9 mouse cellular contexts compared by ENCODE assay signal in the genomic region with DNA sequence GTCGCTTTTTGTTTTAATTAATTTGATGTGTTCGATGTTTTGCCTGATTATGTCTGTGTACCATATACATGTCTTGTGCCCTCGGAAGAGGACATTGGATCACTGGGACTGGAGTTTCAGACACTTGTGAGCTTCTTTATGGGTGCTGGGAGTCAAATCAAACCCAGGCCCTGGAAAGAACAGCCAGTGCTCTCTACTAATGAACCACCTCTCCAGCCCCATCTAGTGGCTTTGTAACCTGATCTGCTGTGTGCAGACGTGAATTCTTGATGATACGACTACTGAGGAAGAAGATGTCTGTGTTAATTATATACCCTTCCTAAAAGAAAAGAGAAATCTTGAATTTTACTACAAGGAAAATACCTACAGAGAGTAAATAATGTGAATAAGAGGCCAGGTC. TPM values are rescaled to one million over a fixed set of nuclear protein-coding genes. Genes with fewer than 3 reads are reported as not detected.
DNase-seq lines count a peak whose midpoint lies in the region; ATAC-seq and TF ChIP-seq lines count a peak whose summit lies in the region.
"Had no signal": no experiment of that assay in that cellular context is flagged by ENCODE, and none has a peak within 500 bp of the region (broad histone marks: within the 10 kb centered on the region; RNA-seq: fewer than 3 reads in every experiment).

No protein-coding gene starts in this region.

- no peaks in the 10 kb centered on the region for H3K9me3 ChIP-seq in kidney, embryonic 14.5 days (ENCODE audit: control insufficient read depth, low read length)
- no peaks in the 10 kb centered on the region for H3K9me3 ChIP-seq in MEL (replicated peaks; ENCODE audit: insufficient read depth, low read length)
- H3K9me3 ChIP-seq: embryonic facial prominence, embryonic 12.5 days; neural tube, embryonic 13.5 days had no signal

- TF ChIP-seq RAD21 in MEL (IDR thresholded peaks at IDR 0.05; ENCODE audit: low read depth, low read length), result 0 out of 2 replicates have a peak, but pooled peaks have one; percentile 1

- H3K9ac ChIP-seq in kidney, embryonic 14.5 days (ENCODE audit: low read depth, low read length), result no peak overlapping the region
- H3K9ac ChIP-seq in MEL (ENCODE audit: control insufficient read depth, low read depth, low read length, poor library complexity, severe bottlenecking), result no peak overlapping the region
- H3K9ac ChIP-seq: embryonic facial prominence, embryonic 12.5 days; neural tube, embryonic 13.5 days had no signal

- H3K4me1 ChIP-seq in kidney, adult 2 months (ENCODE audit: control insufficient read depth, insufficient read depth, low read length), result peaks cover 12% of the 10 kb centered on the region
- no peaks in the 10 kb centered on the region for H3K4me1 ChIP-seq in kidney, embryonic 14.5 days (ENCODE audit: control insufficient read depth, insufficient read depth, low read length)
- peaks cover 2 to 13% of the 10 kb centered on the region in 2 experiments; a peak in 3 of 4 replicates for H3K4me1 ChIP-seq in MEL (ENCODE audit: control insufficient read depth in 1 of 2, insufficient read depth in 2 of 2, low read length in 2 of 2)
- H3K4me1 ChIP-seq: embryonic facial prominence, embryonic 12.5 days had no signal

- 55% methylated on average over 5 of the region's 5 CpGs for WGBS in kidney, adult 2 months
- WGBS in kidney, embryonic 14.5 days, result 79% methylated on average over 5 of the region's 5 CpGs

- no peak for TF ChIP-seq POLR2A in kidney, adult 2 months (IDR thresholded peaks at IDR 0.05; ENCODE audit: low read depth, low read length)
- TF ChIP-seq POLR2A in MEL (IDR thresholded peaks at IDR 0.05; ENCODE audit: control insufficient read depth in 1 of 2, insufficient read depth in 1 of 2, low read depth in 1 of 2, low read length in 2 of 2, poor library complexity in 1 of 2), result no peak

- peaks cover 50% of the 10 kb centered on the region for H3K79me2 ChIP-seq in MEL (ENCODE audit: control insufficient read depth, insufficient read depth, low read length, poor library complexity)

- peak; percentile 55 for DNase-seq in kidney, adult 2 months
- peak; percentile 49 for DNase-seq in MEL (ENCODE audit: low read depth, low spot score)
- peak; percentile 56 for DNase-seq in lung, postnatal 10 days
- DNase-seq in right cerebral cortex, postnatal 25 days, result no peak
- no peak for DNase-seq in layer of hippocampus, adult 8-10 months (ENCODE audit: low spot score in 2 of 2)

- TF ChIP-seq CTCF in kidney, adult 2 months (conservative IDR thresholded peaks at IDR 0.05; ENCODE audit: insufficient read depth, insufficient read length, low read depth, low read length), result peak; percentile 44
- TF ChIP-seq CTCF in MEL (IDR thresholded peaks at IDR 0.05 in 2 of 3, conservative IDR thresholded peaks at IDR 0.05 in 1 of 3; ENCODE audit: control insufficient read depth in 1 of 3, insufficient read depth in 1 of 3, low read depth in 2 of 3, low read length in 3 of 3, poor library complexity in 1 of 3, severe bottlenecking in 1 of 3), result peak in 2 of 3 experiments; percentile 26 to 54; a peak in 3 of 6 replicates

- no peak for ATAC-seq in kidney, embryonic 14.5 days (ENCODE audit: low FRiP score, low TSS enrichment)
- ATAC-seq in CD4-positive, CD25-positive, alpha-beta regulatory T cell, adult 4 months, result peak; percentile 50

- no peaks in the 10 kb centered on the region for H3K27me3 ChIP-seq in kidney, adult 2 months (replicated peaks; ENCODE audit: control insufficient read depth, insufficient read depth, low read length)
- H3K27me3 ChIP-seq in kidney, embryonic 14.5 days (ENCODE audit: control insufficient read depth, insufficient read depth, low read length), result no peaks in the 10 kb centered on the region
- no peaks in the 10 kb centered on the region for H3K27me3 ChIP-seq in MEL (ENCODE audit: control insufficient read depth in 1 of 2, insufficient read depth in 2 of 2, low read length in 2 of 2)
- H3K27me3 ChIP-seq: embryonic facial prominence, embryonic 12.5 days; neural tube, embryonic 13.5 days had no signal

- H3K4me2 ChIP-seq in kidney, embryonic 14.5 days (replicated peaks; ENCODE audit: low read depth, low read length), result no peak overlapping the region
- H3K4me2 ChIP-seq: embryonic facial prominence, embryonic 12.5 days; neural tube, embryonic 13.5 days had no signal

- H3K36me3 ChIP-seq in kidney, adult 2 months (ENCODE audit: control insufficient read depth, insufficient read depth, low read length), result no peaks in the 10 kb centered on the region
- peaks cover 6% of the 10 kb centered on the region for H3K36me3 ChIP-seq in kidney, embryonic 14.5 days (ENCODE audit: control insufficient read depth, insufficient read depth, low read length)
- H3K36me3 ChIP-seq in MEL (ENCODE audit: control insufficient read depth in 1 of 2, insufficient read depth in 2 of 2, low read length in 2 of 2), result peaks cover 8 to 19% of the 10 kb centered on the region in 2 experiments

- no peak overlapping the region for H3K4me3 ChIP-seq in kidney, adult 2 months (ENCODE audit: insufficient read depth, low read depth, low read length)
- H3K4me3 ChIP-seq in kidney, embryonic 14.5 days (ENCODE audit: low read length), result no peak overlapping the region
- no peak overlapping the region for H3K4me3 ChIP-seq in MEL (ENCODE audit: control insufficient read depth in 1 of 2, insufficient read depth in 1 of 2, low read depth in 2 of 2, low read length in 2 of 2)
- H3K4me3 ChIP-seq: embryonic facial prominence, embryonic 12.5 days; neural tube, embryonic 13.5 days had no signal

- no peak for TF ChIP-seq EP300 in MEL (IDR thresholded peaks at IDR 0.05; ENCODE audit: low read depth in 1 of 2, low read length in 2 of 2)

- H3K27ac ChIP-seq in kidney, adult 2 months (ENCODE audit: insufficient read depth, low read depth, low read length), result no peak overlapping the region
- H3K27ac ChIP-seq in kidney, embryonic 14.5 days (ENCODE audit: low read depth, low read length), result no peak overlapping the region
- H3K27ac ChIP-seq in MEL (ENCODE audit: control insufficient read depth, low read depth, low read length), result no peak overlapping the region
- H3K27ac ChIP-seq: embryonic facial prominence, embryonic 12.5 days; neural tube, embryonic 13.5 days had no signal

TF ChIP-seq in MEL, 35 proteins besides CTCF, POLR2A, EP300 and RAD21:
- no peak for TF ChIP-seq CHD1 (IDR thresholded peaks at IDR 0.05; ENCODE audit: low read depth, low read length)
- no peak for TF ChIP-seq TBP (IDR thresholded peaks at IDR 0.05; ENCODE audit: low read depth, low read length)
- no peak for TF ChIP-seq ETS1 (IDR thresholded peaks at IDR 0.05; ENCODE audit: low read depth, low read length)
- TF ChIP-seq SMC3 (IDR thresholded peaks at IDR 0.05; ENCODE audit: low read depth, low read length), result peak; percentile 3; the same call in 1 of the 2 replicates
- TF ChIP-seq MEF2A (IDR thresholded peaks at IDR 0.05; ENCODE audit: extremely low read depth, insufficient replicate concordance, low read depth, low read length, poor library complexity, severe bottlenecking), result no peak
- TF ChIP-seq CHD2 (IDR thresholded peaks at IDR 0.05; ENCODE audit: low read length), result no peak
TF ChIP-seq in MEL: peak in this region for 1.

RNA-seq across cellular contexts. Expression of a gene that starts 18.0 kb away (rescaled TPM):
- polyA plus RNA-seq in kidney, adult 2 months (2012; rRNA removed), result 18.6 and 19.5 TPM in 2 replicates
- 8.9 and 10.3 TPM in 2 replicates for polyA plus RNA-seq in kidney, embryonic 14.5 days (2014; fragmentation: Nextera tagmentation; extraction: Ambion mirVana)
- polyA plus RNA-seq in CD4-positive, CD25-positive, alpha-beta regulatory T cell, adult 4 months (2017; shearing (Covaris generic)), result 10 to 100 TPM; 28.1 to 32.3 TPM
- total RNA-seq in MEL (2012; rRNA removed), result 14.4 and 16.9 TPM in 2 replicates
- polyA plus RNA-seq in MEL (2012; ENCODE audit: insufficient read depth in 1 of 2, insufficient read length in 2 of 2, low read depth in 1 of 2, low replicate concordance in 2 of 2, missing spikeins in 1 of 2), result 10 to 100 TPM; 50.2 to 59.3 TPM
- total RNA-seq in layer of hippocampus, adult 8-10 months (2022), result 10 to 100 TPM; 13.0 to 14.3 (median 14.0) TPM

Comparison
In these comparisons a context has a peak if more than half of its experiments do, and no peak if none do; other contexts are left out.
1. DNase-seq: peak in kidney, adult 2 months (single experiment), MEL (single experiment) and lung, postnatal 10 days (single experiment); none in right cerebral cortex, postnatal 25 days (single experiment) and layer of hippocampus, adult 8-10 months (0 of 2).